Mouse (Mus musculus) kidney, adult 2 months (tissue): ENCODE measurements around the gene Adgrg6.

Experiments used
- CTCF ChIP-seq: fragments of 200-500 bp; conservative IDR thresholded peaks from 2 replicates; pipeline ENCODE4 v1.5.1; 2011; ENCODE audit warnings: low read depth, mild to moderate bottlenecking, control low read depth, low read length, moderate library complexity, mixed read lengths; ENCODE audit not compliant: insufficient read depth, insufficient read length
- POLR2A ChIP-seq: fragments of 200-500 bp; IDR thresholded peaks from one replicate; pipeline ENCODE4 v1.6.1; 2011; ENCODE audit warnings: low read depth, low read length, control low read depth

- TF ChIP-seq CTCF = no peak
- TF ChIP-seq POLR2A = no peak
Measured at GRCm38 (mm10) chr10:14459330-14459729, 86.1 kb downstream of the Adgrg6 start.
